Mouse (Mus musculus): ENCODE measurements around the gene Prr23a3. TPM values are rescaled to one million over a fixed set of nuclear protein-coding genes. Genes with fewer than 3 reads are reported as not detected.

Prr23a3 gene
- polyA plus RNA-seq, 2 experiments, result not detected

- Histone ChIP-seq H3K36me3 (ENCODE audit: control insufficient read depth, insufficient read depth, low read length) (no peaks in the 10 kb centered on the region), H3K9ac (ENCODE audit: low read depth, low read length, severe bottlenecking) (no peak overlapping the region), H3K27me3 (ENCODE audit: control insufficient read depth, insufficient read depth, low read length) (no peaks in the 10 kb centered on the region), H3K27ac (replicated peaks; ENCODE audit: low read depth, low read length) (no peak overlapping the region), H3K4me3 (replicated peaks; ENCODE audit: low read length) (no peak overlapping the region), H3K9me3 (ENCODE audit: control insufficient read depth, low read length) (no peaks in the 10 kb centered on the region), H3K4me2 (replicated peaks; ENCODE audit: low read depth, low read length, severe bottlenecking) (no peak overlapping the region), H3K4me1 (ENCODE audit: control insufficient read depth, insufficient read depth, low read length) (no peaks in the 10 kb centered on the region)
- no peak for TF ChIP-seq POLR2A (IDR thresholded peaks at IDR 0.05; ENCODE audit: borderline replicate concordance, extremely low read depth, insufficient read depth, insufficient read length)
- DNase-seq (ENCODE audit: low spot score) (no peak), ATAC-seq (ENCODE audit: low FRiP score, low read depth) (no peak)
Observed at GRCm38 (mm10) chr9:98821067-98821466, 43.5 kb upstream of the Prr23a3 start.

GRCm38 (mm10) chr9:98823805-98824204 lies 40.8 kb upstream of the Prr23a3 start:
- no peaks in the 10 kb centered on the region for H3K9me3 ChIP-seq (ENCODE audit: control insufficient read depth, low read length)
- H3K27ac ChIP-seq (replicated peaks; ENCODE audit: low read depth, low read length), result no peak overlapping the region
- 89% methylated on average over 7 of the region's 7 CpGs for WGBS
- TF ChIP-seq POLR2A (IDR thresholded peaks at IDR 0.05; ENCODE audit: borderline replicate concordance, extremely low read depth, insufficient read depth, insufficient read length), result no peak
- no peak overlapping the region for H3K4me2 ChIP-seq (replicated peaks; ENCODE audit: low read depth, low read length, severe bottlenecking)
- DNase-seq (ENCODE audit: low spot score) (no peak), ATAC-seq (ENCODE audit: low FRiP score, low read depth) (no peak)
- H3K27me3 ChIP-seq (ENCODE audit: control insufficient read depth, insufficient read depth, low read length), result no peaks in the 10 kb centered on the region
- no peaks in the 10 kb centered on the region for H3K36me3 ChIP-seq (ENCODE audit: control insufficient read depth, insufficient read depth, low read length)
- H3K4me3 ChIP-seq (replicated peaks; ENCODE audit: low read length), result no peak overlapping the region
- H3K9ac ChIP-seq (ENCODE audit: low read depth, low read length, severe bottlenecking), result no peak overlapping the region
- no peaks in the 10 kb centered on the region for H3K4me1 ChIP-seq (ENCODE audit: control insufficient read depth, insufficient read depth, low read length)

- no peak for TF ChIP-seq POLR2A (IDR thresholded peaks at IDR 0.05; ENCODE audit: borderline replicate concordance, extremely low read depth, insufficient read depth, insufficient read length)
- no peaks in the 10 kb centered on the region for H3K9me3 ChIP-seq (ENCODE audit: control insufficient read depth, low read length)
- H3K4me1 ChIP-seq (ENCODE audit: control insufficient read depth, insufficient read depth, low read length), result no peaks in the 10 kb centered on the region
- H3K36me3 ChIP-seq (ENCODE audit: control insufficient read depth, insufficient read depth, low read length), result no peaks in the 10 kb centered on the region
- H3K27me3 ChIP-seq (ENCODE audit: control insufficient read depth, insufficient read depth, low read length), result no peaks in the 10 kb centered on the region
- H3K9ac ChIP-seq (ENCODE audit: low read depth, low read length, severe bottlenecking), result no peak overlapping the region
- DNase-seq (ENCODE audit: low spot score) (no peak), ATAC-seq (ENCODE audit: low FRiP score, low read depth) (no peak)
- H3K27ac ChIP-seq (replicated peaks; ENCODE audit: low read depth, low read length), result no peak overlapping the region
- WGBS, result 39% methylated on average over 5 of the region's 5 CpGs
- no peak overlapping the region for H3K4me2 ChIP-seq (replicated peaks; ENCODE audit: low read depth, low read length, severe bottlenecking)
- H3K4me3 ChIP-seq (replicated peaks; ENCODE audit: low read length), result no peak overlapping the region
Observed at GRCm38 (mm10) chr9:98829508-98829907, 35.1 kb upstream of the Prr23a3 start.

- 81% methylated on average over 7 of the region's 7 CpGs for WGBS
- no peaks in the 10 kb centered on the region for H3K27me3 ChIP-seq (ENCODE audit: control insufficient read depth, insufficient read depth, low read length)
- TF ChIP-seq POLR2A (IDR thresholded peaks at IDR 0.05; ENCODE audit: borderline replicate concordance, extremely low read depth, insufficient read depth, insufficient read length), result no peak
- H3K27ac ChIP-seq (replicated peaks; ENCODE audit: low read depth, low read length), result no peak overlapping the region
- H3K4me1 ChIP-seq (ENCODE audit: control insufficient read depth, insufficient read depth, low read length), result no peaks in the 10 kb centered on the region
- H3K4me2 ChIP-seq (replicated peaks; ENCODE audit: low read depth, low read length, severe bottlenecking), result no peak overlapping the region
- no peak for ATAC-seq (ENCODE audit: low FRiP score, low read depth)
- H3K4me3 ChIP-seq (replicated peaks; ENCODE audit: low read length), result no peak overlapping the region
- no peaks in the 10 kb centered on the region for H3K9me3 ChIP-seq (ENCODE audit: control insufficient read depth, low read length)
- H3K9ac ChIP-seq (ENCODE audit: low read depth, low read length, severe bottlenecking), result no peak overlapping the region
- H3K36me3 ChIP-seq (ENCODE audit: control insufficient read depth, insufficient read depth, low read length), result no peaks in the 10 kb centered on the region
- DNase-seq (ENCODE audit: low spot score), result no peak
Observed at GRCm38 (mm10) chr9:98837537-98838074, 27.0 kb upstream of the Prr23a3 start.

- H3K36me3 ChIP-seq (ENCODE audit: control insufficient read depth, insufficient read depth, low read length), result no peaks in the 10 kb centered on the region
- no peak within 1 kb of the TSS for H3K9ac ChIP-seq (ENCODE audit: low read depth, low read length, severe bottlenecking)
- 63% methylated on average over 22 of the region's 22 CpGs for WGBS
- TF ChIP-seq POLR2A (IDR thresholded peaks at IDR 0.05; ENCODE audit: borderline replicate concordance, extremely low read depth, insufficient read depth, insufficient read length), result no peak
- ATAC-seq (ENCODE audit: low FRiP score, low read depth) (no peak), DNase-seq (ENCODE audit: low spot score) (no peak)
- no peaks in the 10 kb centered on the region for H3K4me1 ChIP-seq (ENCODE audit: control insufficient read depth, insufficient read depth, low read length)
- no peak within 1 kb of the TSS for H3K4me2 ChIP-seq (replicated peaks; ENCODE audit: low read depth, low read length, severe bottlenecking)
- no peaks in the 10 kb centered on the region for H3K27me3 ChIP-seq (ENCODE audit: control insufficient read depth, insufficient read depth, low read length)
- H3K4me3 ChIP-seq (replicated peaks; ENCODE audit: low read length), result no peak within 1 kb of the TSS
- H3K9me3 ChIP-seq (ENCODE audit: control insufficient read depth, low read length), result no peaks in the 10 kb centered on the region
- no peak within 1 kb of the TSS for H3K27ac ChIP-seq (replicated peaks; ENCODE audit: low read depth, low read length)
Observed at GRCm38 (mm10) chr9:98842117-98842516, 22.4 kb upstream of the Prr23a3 start, which contains the start of gene Prr23a1. TSS of gene Prr23a1 (plus strand) at chr9:98842503.

GRCm38 (mm10) chr9:98856210-98856609 lies 8.4 kb upstream of the Prr23a3 start, which contains the start of gene Prr23a2:
TSS of gene Prr23a2 (plus strand) at chr9:98856494.
- Histone ChIP-seq H3K27ac (replicated peaks; ENCODE audit: low read depth, low read length) (no peak within 1 kb of the TSS), H3K36me3 (ENCODE audit: control insufficient read depth, insufficient read depth, low read length) (no peaks in the 10 kb centered on the region), H3K9ac (ENCODE audit: low read depth, low read length, severe bottlenecking) (no peak within 1 kb of the TSS), H3K27me3 (ENCODE audit: control insufficient read depth, insufficient read depth, low read length) (no peaks in the 10 kb centered on the region), H3K4me1 (ENCODE audit: control insufficient read depth, insufficient read depth, low read length) (no peaks in the 10 kb centered on the region), H3K9me3 (ENCODE audit: control insufficient read depth, low read length) (no peaks in the 10 kb centered on the region), H3K4me3 (replicated peaks; ENCODE audit: low read length) (no peak within 1 kb of the TSS), H3K4me2 (replicated peaks; ENCODE audit: low read depth, low read length, severe bottlenecking) (no peak within 1 kb of the TSS)
- no peak for TF ChIP-seq POLR2A (IDR thresholded peaks at IDR 0.05; ENCODE audit: borderline replicate concordance, extremely low read depth, insufficient read depth, insufficient read length)
- ATAC-seq (ENCODE audit: low FRiP score, low read depth), result no peak
- 74% methylated on average over 18 of the region's 18 CpGs for WGBS
- no peak for DNase-seq (ENCODE audit: low spot score)
